Mouse (Mus musculus): Measurements from ENCODE around the gene Ikbip.

DNA sequence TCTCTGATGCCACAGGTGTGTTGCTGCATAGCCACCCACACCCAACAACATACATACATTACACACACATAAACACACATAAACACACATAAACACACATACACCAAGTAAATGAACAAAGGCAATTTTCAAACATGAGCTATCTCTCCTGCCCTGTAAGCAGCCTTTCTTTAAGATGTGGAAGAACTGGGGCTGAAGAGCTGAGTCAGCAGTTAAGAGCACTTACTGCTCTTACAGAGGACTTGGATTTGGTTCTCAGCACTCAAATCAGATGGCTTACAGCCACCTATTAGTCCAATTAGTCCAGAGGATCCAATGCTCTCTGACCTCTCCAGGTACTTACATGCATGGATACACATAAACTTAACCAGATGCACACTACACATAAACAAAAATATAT lies 30.0 kb upstream of the Ikbip start:
- TF ChIP-seq CTCF (IDR thresholded peaks at IDR 0.05 in 2 of 3, conservative IDR thresholded peaks at IDR 0.05 in 1 of 3; ENCODE audit: control insufficient read depth in 1 of 3, insufficient read depth in 1 of 3, low read depth in 2 of 3, low read length in 3 of 3, poor library complexity in 1 of 3, severe bottlenecking in 1 of 3): no peak
- no peak for TF ChIP-seq MXI1 (IDR thresholded peaks at IDR 0.05; ENCODE audit: low read depth, low read length)
- no peak for TF ChIP-seq ZNF384 (IDR thresholded peaks at IDR 0.05; ENCODE audit: low read depth, low read length)
- TF ChIP-seq POLR2A (IDR thresholded peaks at IDR 0.05; ENCODE audit: control insufficient read depth in 1 of 2, insufficient read depth in 1 of 2, low read depth in 1 of 2, low read length in 2 of 2, poor library complexity in 1 of 2): no peak
- no peak for TF ChIP-seq TAL1 (IDR thresholded peaks at IDR 0.05; ENCODE audit: low read length)
